Mouse (Mus musculus) ES-E14 (cell line): ENCODE measurements around the gene Syap1.

Experiments used
- CHD2 ChIP-seq: IDR thresholded peaks from 2 replicates; pipeline ENCODE4 v1.6.1; 2014; ENCODE audit warnings: mild to moderate bottlenecking, low read depth, low read length, inconsistent platforms
- HCFC1 ChIP-seq: IDR thresholded peaks from 2 replicates; pipeline ENCODE4 v1.6.1; 2012; ENCODE audit warnings: low read length, inconsistent platforms, borderline replicate concordance; ENCODE audit not compliant: insufficient read depth
- ZNF384 ChIP-seq: IDR thresholded peaks from 2 replicates; pipeline ENCODE4 v1.6.1; 2012; ENCODE audit warnings: low read depth, low read length, inconsistent platforms

DNA sequence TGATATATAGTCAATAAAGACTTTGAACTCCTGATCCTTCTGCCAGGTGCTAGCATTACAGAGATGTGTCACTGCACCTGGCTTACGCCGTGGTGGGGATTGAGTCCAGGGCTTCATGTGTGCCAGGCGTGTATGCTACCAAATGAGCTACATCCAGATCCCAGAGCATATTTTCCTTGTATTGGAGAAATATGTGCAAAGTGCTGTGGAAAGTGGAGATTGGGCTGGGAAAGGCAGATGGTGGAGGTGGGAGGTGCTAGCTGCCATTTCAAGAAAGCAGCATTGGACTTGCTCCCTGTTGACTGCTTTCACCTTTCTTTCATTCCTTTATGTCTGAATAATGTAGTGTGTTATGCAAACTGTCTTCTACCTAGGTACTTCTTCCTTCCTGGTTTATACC is 25.4 kb upstream of the Syap1 start:
- TF ChIP-seq CHD2, result no peak
- no peak for TF ChIP-seq ZNF384
- TF ChIP-seq HCFC1, result no peak
